Mouse (Mus musculus): ENCODE results near the gene Cttn.

DNA sequence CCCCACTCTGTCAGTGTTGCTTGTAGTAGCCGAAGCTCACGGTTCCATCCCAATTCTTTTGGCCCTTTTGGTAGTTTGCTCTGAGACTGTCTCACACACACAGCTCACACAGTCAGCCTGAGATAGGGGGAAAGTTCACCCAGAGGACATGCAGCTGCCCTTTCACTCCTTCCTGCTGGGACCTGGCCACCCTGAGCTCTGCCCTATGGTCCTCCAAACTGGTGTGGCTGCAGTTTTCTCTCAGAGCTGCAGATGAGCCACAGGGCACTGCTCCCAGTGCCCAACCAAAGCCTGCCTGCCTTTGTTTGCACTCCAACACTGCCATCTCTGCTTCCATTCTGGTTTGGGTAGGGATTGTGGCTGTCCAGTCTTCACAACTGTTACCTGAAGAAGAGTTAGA lies 81.1 kb downstream of the Cttn start:
- TF ChIP-seq CTCF (IDR thresholded peaks at IDR 0.05; ENCODE audit: insufficient read depth, low read depth, low read length) = no peak
- TF ChIP-seq POLR2A (IDR thresholded peaks at IDR 0.05; ENCODE audit: insufficient read depth, low read depth, low read length) = no peak

Data from olfactory bulb, adult 2 months (tissue).